Mouse (Mus musculus) stomach, embryonic 16.5 days (tissue): Measurements from ENCODE around the gene Itgae. TPM values are rescaled to one million over a fixed set of nuclear protein-coding genes. Genes with fewer than 3 reads are reported as not detected.

ENCODE experiments used
- ATAC-seq: fragments of 200-750 bp; cut with Nextera tagmentation; 2 replicates; pipeline ENCODE4 v1.8.0; 2017; ENCODE audit warnings: moderate number of reproducible peaks, moderate TSS enrichment; ENCODE audit not compliant: insufficient read depth, low FRiP score
- H3K27ac ChIP-seq: fragments of 300-500 bp; sonication (generic); 2 replicates; pipeline ENCODE4 v1.5.1; 2014; ENCODE audit warnings: low read length
- H3K27me3 ChIP-seq: fragments of 300-500 bp; sonication (generic); 2 replicates; pipeline ENCODE4 v1.6.1; 2014; ENCODE audit warnings: low read length, control low read depth, mixed read lengths; ENCODE audit not compliant: control insufficient read depth, insufficient read depth
- H3K36me3 ChIP-seq: fragments of 300-500 bp; sonication (generic); 2 replicates; pipeline ENCODE4 v1.6.1; 2014; ENCODE audit warnings: low read length; ENCODE audit not compliant: control insufficient read depth, insufficient read depth
- H3K4me1 ChIP-seq: fragments of 300-500 bp; sonication (generic); 2 replicates; pipeline ENCODE4 v1.6.1; 2014; ENCODE audit warnings: low read length, control low read depth, mixed read lengths; ENCODE audit not compliant: control insufficient read depth, insufficient read depth
- H3K4me2 ChIP-seq: fragments of 300-500 bp; sonication (generic); 2 replicates; pipeline ENCODE4 v1.6.1; 2014; ENCODE audit warnings: low read depth, low read length, mixed read lengths
- H3K4me3 ChIP-seq: fragments of 300-500 bp; sonication (generic); replicated peaks from 2 replicates; pipeline ENCODE4 v1.5.1; 2014; ENCODE audit warnings: mild to moderate bottlenecking, low read length
- H3K9ac ChIP-seq: fragments of 300-500 bp; sonication (generic); 2 replicates; pipeline ENCODE4 v1.6.1; 2014; ENCODE audit warnings: low read length
- H3K9me3 ChIP-seq: fragments of 300-500 bp; sonication (generic); replicated peaks from 2 replicates; pipeline ENCODE4 v1.6.1; 2016; ENCODE audit warnings: low read length, control low read depth; ENCODE audit not compliant: control insufficient read depth
- WGBS: fragments of 180-500 bp; shearing (Covaris S2); extraction: QIAGEN DNeasy Blood & Tissue Kit; methylation state at CpG from one replicate; pipeline ENCODE4 v1.1.7; 2014; 5-methylcytosine and 5-hydroxymethylcytosine counted together
- polyA plus RNA-seq: library from polyadenylated mRNA; unstranded; fragments of >200 nt; fragmentation: Nextera tagmentation; extraction: Ambion mirVana; gene quantifications from 2 replicates; pipeline ENCODE4 v1.2.1, GENCODE M21; 2015

Itgae gene
- polyA plus RNA-seq, 1 experiment from 2014 or later = 0.36 TPM

- ATAC-seq = no peak
- Histone ChIP-seq H3K9me3 (no peaks in the 10 kb centered on the region), H3K4me3 (no peak overlapping the region), H3K27me3 (no peaks in the 10 kb centered on the region), H3K4me1 (peaks cover 12% of the 10 kb centered on the region), H3K27ac (peak overlapping the region; percentile 37; the same call in 1 of the 2 replicates), H3K9ac (no peak overlapping the region; the same call in 1 of the 2 replicates), H3K36me3 (peaks cover 13% of the 10 kb centered on the region), H3K4me2 (no peak overlapping the region)
- WGBS = 64% methylated on average over 7 of the region's 7 CpGs
Measured at GRCm38 (mm10) chr11:73085391-73085790, 5.0 kb upstream of the Itgae start.

GRCm38 (mm10) chr11:73087700-73088480 is 2.5 kb upstream of the Itgae start:
- Histone ChIP-seq H3K36me3 (no peaks in the 10 kb centered on the region), H3K27me3 (no peaks in the 10 kb centered on the region), H3K4me1 (peaks cover 12% of the 10 kb centered on the region), H3K9ac (no peak overlapping the region), H3K27ac (no peak overlapping the region), H3K4me2 (no peak overlapping the region), H3K9me3 (no peaks in the 10 kb centered on the region), H3K4me3 (no peak overlapping the region)
- 58% methylated on average over 6 of the region's 6 CpGs for WGBS
- no peak for ATAC-seq

- no peak overlapping the region for H3K9ac ChIP-seq
- no peaks in the 10 kb centered on the region for H3K36me3 ChIP-seq
- H3K4me1 ChIP-seq = no peaks in the 10 kb centered on the region
- no peak for ATAC-seq
- H3K4me3 ChIP-seq = no peak overlapping the region
- no peaks in the 10 kb centered on the region for H3K27me3 ChIP-seq
- no peaks in the 10 kb centered on the region for H3K9me3 ChIP-seq
- 90% methylated on average over 2 of the region's 2 CpGs for WGBS
- H3K4me2 ChIP-seq = no peak overlapping the region
- H3K27ac ChIP-seq = no peak overlapping the region
Measured at GRCm38 (mm10) chr11:73090826-73091225, 443 bp downstream of the Itgae start.

GRCm38 (mm10) chr11:73092057-73092456 is 1.7 kb downstream of the Itgae start:
- H3K9me3 ChIP-seq = no peaks in the 10 kb centered on the region
- no peaks in the 10 kb centered on the region for H3K36me3 ChIP-seq
- no peak overlapping the region for H3K4me2 ChIP-seq
- ATAC-seq = no peak
- no peak overlapping the region for H3K4me3 ChIP-seq
- H3K27me3 ChIP-seq = no peaks in the 10 kb centered on the region
- H3K4me1 ChIP-seq = no peaks in the 10 kb centered on the region
- no peak overlapping the region for H3K27ac ChIP-seq
- 72% methylated on average over 4 of the region's 4 CpGs for WGBS
- no peak overlapping the region for H3K9ac ChIP-seq

DNA sequence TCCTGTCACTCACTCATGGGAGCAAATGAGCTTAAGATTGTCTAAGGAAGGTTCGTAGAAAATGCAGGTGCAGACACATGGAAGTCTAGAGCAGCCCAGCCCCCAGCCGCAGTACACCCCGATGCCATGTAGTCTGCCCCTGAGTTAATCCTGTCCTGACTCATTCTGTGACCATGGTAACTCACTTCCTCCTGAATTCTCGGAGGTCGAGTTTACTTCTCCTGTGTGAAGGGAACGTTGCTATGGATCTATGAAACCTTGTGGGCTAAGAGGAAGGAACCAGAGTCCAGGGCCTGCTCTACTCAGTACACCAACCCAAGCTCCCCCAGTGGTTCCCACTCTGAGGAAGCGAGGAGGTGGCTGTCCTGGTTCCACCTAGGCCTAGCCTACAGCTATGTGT is 2.5 kb downstream of the Itgae start:
- Histone ChIP-seq H3K9ac (no peak overlapping the region), H3K4me3 (no peak overlapping the region), H3K27me3 (no peaks in the 10 kb centered on the region), H3K36me3 (no peaks in the 10 kb centered on the region), H3K4me2 (no peak overlapping the region), H3K9me3 (no peaks in the 10 kb centered on the region), H3K4me1 (no peaks in the 10 kb centered on the region), H3K27ac (no peak overlapping the region)
- no peak for ATAC-seq
- WGBS = 65% methylated on average over 7 of the region's 7 CpGs

DNA sequence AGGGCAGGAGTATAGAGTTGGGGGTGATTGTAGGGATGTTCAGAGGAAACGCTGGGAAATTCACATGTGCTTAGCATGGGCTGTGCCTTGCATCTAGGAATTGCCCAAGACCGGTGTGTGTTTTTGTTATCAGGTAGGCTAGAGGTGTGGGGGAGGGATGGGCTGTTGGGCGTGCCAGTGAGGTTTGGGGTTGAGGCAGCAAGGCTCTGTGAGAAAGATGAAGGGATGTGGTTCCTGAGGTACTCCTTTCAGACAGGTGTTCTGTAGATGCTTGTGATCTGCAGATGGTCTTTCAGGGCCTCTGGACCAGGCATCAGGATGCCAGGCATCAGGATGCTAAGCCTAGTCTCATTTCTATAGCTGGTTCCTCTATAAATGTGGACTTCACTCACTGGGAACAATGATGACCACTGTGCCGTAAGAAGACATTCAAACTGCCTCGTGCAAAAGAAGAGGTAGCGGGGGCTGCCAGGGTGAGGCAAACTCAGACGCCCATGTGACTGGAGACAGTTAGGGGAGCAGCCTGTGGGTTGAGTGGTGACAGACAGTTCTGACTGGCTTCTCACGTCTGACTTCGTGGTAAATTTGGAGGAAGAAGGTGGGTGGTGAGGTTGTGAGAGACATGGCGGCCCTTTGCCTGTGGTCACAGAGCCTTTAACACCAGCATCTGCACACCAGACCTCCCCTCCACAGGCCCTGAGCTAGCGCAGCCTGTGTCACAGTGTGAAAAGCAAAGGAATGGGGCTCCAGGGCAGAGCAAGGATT is 4.0 kb downstream of the Itgae start:
- Histone ChIP-seq H3K27me3 (no peaks in the 10 kb centered on the region), H3K4me1 (no peaks in the 10 kb centered on the region), H3K4me3 (no peak overlapping the region), H3K36me3 (no peaks in the 10 kb centered on the region), H3K27ac (no peak overlapping the region), H3K9me3 (no peaks in the 10 kb centered on the region), H3K4me2 (no peak overlapping the region), H3K9ac (no peak overlapping the region)
- ATAC-seq = no peak
- 70% methylated on average over 11 of the region's 11 CpGs for WGBS

GRCm38 (mm10) chr11:73098860-73099259 is 8.5 kb downstream of the Itgae start:
- H3K4me1 ChIP-seq = no peaks in the 10 kb centered on the region
- no peak overlapping the region for H3K27ac ChIP-seq
- ATAC-seq = no peak
- H3K36me3 ChIP-seq = no peaks in the 10 kb centered on the region
- no peaks in the 10 kb centered on the region for H3K27me3 ChIP-seq
- H3K9me3 ChIP-seq = no peaks in the 10 kb centered on the region
- H3K9ac ChIP-seq = no peak overlapping the region
- no peak overlapping the region for H3K4me2 ChIP-seq
- H3K4me3 ChIP-seq = no peak overlapping the region
- WGBS = 57% methylated on average over 5 of the region's 5 CpGs

GRCm38 (mm10) chr11:73099976-73100750 is 9.8 kb downstream of the Itgae start:
- H3K36me3 ChIP-seq = no peaks in the 10 kb centered on the region
- H3K27me3 ChIP-seq = no peaks in the 10 kb centered on the region
- no peak overlapping the region for H3K27ac ChIP-seq
- no peaks in the 10 kb centered on the region for H3K9me3 ChIP-seq
- H3K9ac ChIP-seq = no peak overlapping the region
- WGBS = 70% methylated on average over 14 of the region's 14 CpGs
- no peak overlapping the region for H3K4me2 ChIP-seq
- H3K4me1 ChIP-seq = no peaks in the 10 kb centered on the region
- no peak for ATAC-seq
- no peak overlapping the region for H3K4me3 ChIP-seq

DNA sequence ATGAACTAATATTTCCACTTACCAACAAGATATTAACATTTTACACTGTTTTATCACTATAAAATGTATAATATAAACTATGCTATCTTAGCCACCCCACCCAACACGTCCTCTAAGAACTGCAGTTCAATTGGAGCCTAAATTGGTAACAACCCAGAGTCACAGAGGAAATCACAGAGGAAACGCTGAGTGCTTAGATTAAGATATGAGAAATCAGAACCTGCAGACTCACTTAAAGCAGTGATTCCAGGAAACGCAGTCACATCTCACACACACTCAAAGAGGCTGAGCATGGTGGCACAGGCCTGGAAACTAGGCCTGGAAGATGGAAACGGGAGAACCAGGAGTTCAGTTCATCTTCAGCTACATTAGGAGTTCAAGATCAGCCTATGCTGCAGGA is 10.9 kb downstream of the Itgae start:
- ATAC-seq = no peak
- Histone ChIP-seq H3K4me1 (no peaks in the 10 kb centered on the region), H3K4me2 (no peak overlapping the region), H3K9me3 (no peaks in the 10 kb centered on the region), H3K27ac (no peak overlapping the region), H3K27me3 (no peaks in the 10 kb centered on the region), H3K4me3 (no peak overlapping the region), H3K36me3 (no peaks in the 10 kb centered on the region), H3K9ac (no peak overlapping the region)
- 65% methylated on average over 4 of the region's 4 CpGs for WGBS
